Mouse (Mus musculus): Measurements from ENCODE around the gene Mical2. TPM values are rescaled to one million over a fixed set of nuclear protein-coding genes. Genes with fewer than 3 reads are reported as not detected.

The Mical2 gene
- polyA plus RNA-seq, 1 experiment: 4.8 TPM

- no peak for TF ChIP-seq POLR2A (IDR thresholded peaks at IDR 0.05; ENCODE audit: borderline replicate concordance, extremely low read depth, insufficient read depth, insufficient read length, poor library complexity, severe bottlenecking)
- no peak for TF ChIP-seq CTCF (IDR thresholded peaks at IDR 0.05; ENCODE audit: borderline replicate concordance, extremely low read depth, insufficient read depth, insufficient read length)
- no peak for DNase-seq (ENCODE audit: low read depth)
Observed at GRCm38 (mm10) chr7:112244683-112245082, 19.0 kb downstream of the Mical2 start.

DNA sequence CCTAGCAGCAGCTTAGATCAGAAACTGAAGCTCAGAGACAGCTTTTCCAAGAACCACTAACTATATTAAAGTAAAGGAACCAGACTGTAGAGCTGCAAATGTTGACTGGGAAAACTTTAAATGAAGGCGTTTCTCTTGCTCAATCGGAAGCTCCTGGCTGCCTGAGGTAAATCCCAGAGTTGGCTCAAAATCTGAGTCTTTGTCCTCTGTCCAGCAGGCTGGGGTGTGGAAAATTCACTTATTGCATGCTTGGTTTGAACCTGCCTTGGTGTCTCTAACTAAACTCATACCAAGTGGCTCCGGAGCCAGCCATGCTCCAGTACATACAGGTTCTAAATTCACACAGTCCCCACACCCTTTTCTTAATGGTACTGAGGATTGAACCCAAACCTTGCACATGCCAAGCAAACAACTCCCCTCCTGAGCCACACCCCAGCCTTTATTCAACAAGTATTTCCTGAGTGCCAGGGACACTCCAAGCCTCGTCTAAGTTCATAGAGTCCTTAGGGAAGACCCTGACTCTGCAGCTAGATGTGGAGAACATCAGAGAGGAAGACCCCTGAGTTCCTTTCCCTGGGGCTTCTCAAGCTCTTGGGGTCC, 20.3 kb downstream of the Mical2 start:
- DNase-seq (ENCODE audit: low read depth): no peak
- TF ChIP-seq POLR2A (IDR thresholded peaks at IDR 0.05; ENCODE audit: borderline replicate concordance, extremely low read depth, insufficient read depth, insufficient read length, poor library complexity, severe bottlenecking): no peak
- no peak for TF ChIP-seq CTCF (IDR thresholded peaks at IDR 0.05; ENCODE audit: borderline replicate concordance, extremely low read depth, insufficient read depth, insufficient read length)

GRCm38 (mm10) chr7:112246442-112246841, 20.8 kb downstream of the Mical2 start:
- TF ChIP-seq CTCF (IDR thresholded peaks at IDR 0.05; ENCODE audit: borderline replicate concordance, extremely low read depth, insufficient read depth, insufficient read length) (no peak), POLR2A (IDR thresholded peaks at IDR 0.05; ENCODE audit: borderline replicate concordance, extremely low read depth, insufficient read depth, insufficient read length, poor library complexity, severe bottlenecking) (no peak)
- DNase-seq (ENCODE audit: low read depth): no peak

- DNase-seq (ENCODE audit: low read depth): no peak
- no peak for TF ChIP-seq POLR2A (IDR thresholded peaks at IDR 0.05; ENCODE audit: borderline replicate concordance, extremely low read depth, insufficient read depth, insufficient read length, poor library complexity, severe bottlenecking)
- no peak for TF ChIP-seq CTCF (IDR thresholded peaks at IDR 0.05; ENCODE audit: borderline replicate concordance, extremely low read depth, insufficient read depth, insufficient read length)
Observed at GRCm38 (mm10) chr7:112247890-112248289, 22.2 kb downstream of the Mical2 start.

- peak; percentile 38 for DNase-seq (ENCODE audit: low read depth)
- TF ChIP-seq POLR2A (IDR thresholded peaks at IDR 0.05; ENCODE audit: borderline replicate concordance, extremely low read depth, insufficient read depth, insufficient read length, poor library complexity, severe bottlenecking) (no peak), CTCF (IDR thresholded peaks at IDR 0.05; ENCODE audit: borderline replicate concordance, extremely low read depth, insufficient read depth, insufficient read length) (no peak)
Observed at GRCm38 (mm10) chr7:112249476-112249875, 23.8 kb downstream of the Mical2 start.

- no peak for TF ChIP-seq POLR2A (IDR thresholded peaks at IDR 0.05; ENCODE audit: borderline replicate concordance, extremely low read depth, insufficient read depth, insufficient read length, poor library complexity, severe bottlenecking)
- TF ChIP-seq CTCF (IDR thresholded peaks at IDR 0.05; ENCODE audit: borderline replicate concordance, extremely low read depth, insufficient read depth, insufficient read length): no peak
- DNase-seq (ENCODE audit: low read depth): no peak
Observed at GRCm38 (mm10) chr7:112252065-112252464, 26.4 kb downstream of the Mical2 start.

- no peak for TF ChIP-seq POLR2A (IDR thresholded peaks at IDR 0.05; ENCODE audit: borderline replicate concordance, extremely low read depth, insufficient read depth, insufficient read length, poor library complexity, severe bottlenecking)
- TF ChIP-seq CTCF (IDR thresholded peaks at IDR 0.05; ENCODE audit: borderline replicate concordance, extremely low read depth, insufficient read depth, insufficient read length): no peak
Observed at GRCm38 (mm10) chr7:112254233-112254632, 28.6 kb downstream of the Mical2 start.

DNA sequence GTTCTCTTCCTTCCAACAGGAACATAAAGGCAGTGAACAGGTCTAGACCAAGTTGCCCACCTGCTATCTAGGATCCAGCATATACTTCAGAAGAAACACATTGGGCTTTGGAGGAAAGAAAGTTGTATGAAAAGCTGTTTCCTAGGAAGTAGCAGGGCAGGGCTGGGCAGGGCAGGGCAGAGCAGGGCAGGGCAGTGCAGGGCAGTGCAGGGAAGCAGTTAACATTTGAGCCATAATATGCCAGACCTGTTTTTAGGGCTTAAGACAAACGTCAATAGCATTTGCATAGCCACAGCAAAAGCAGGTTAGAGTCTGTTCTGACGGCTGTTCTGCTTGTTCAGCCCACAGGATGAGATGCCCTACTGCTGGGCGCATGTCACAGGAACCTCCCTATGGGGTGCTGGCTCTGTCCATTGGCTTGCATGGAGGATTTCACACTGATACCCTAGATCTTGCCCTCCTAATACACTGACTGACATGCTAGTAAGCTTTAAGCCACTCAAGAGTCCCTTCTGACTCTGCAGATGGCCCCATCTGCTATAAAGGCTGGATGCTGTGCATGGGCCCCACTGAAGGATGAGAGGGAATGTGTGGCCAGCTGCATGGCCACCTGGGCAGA, 29.7 kb downstream of the Mical2 start:
- DNase-seq (ENCODE audit: low read depth): no peak
- TF ChIP-seq POLR2A (IDR thresholded peaks at IDR 0.05; ENCODE audit: borderline replicate concordance, extremely low read depth, insufficient read depth, insufficient read length, poor library complexity, severe bottlenecking) (no peak), CTCF (IDR thresholded peaks at IDR 0.05; ENCODE audit: borderline replicate concordance, extremely low read depth, insufficient read depth, insufficient read length) (no peak)

More at GRCm38 (mm10) chr7:112254233-112254632, 28.6 kb downstream of the Mical2 start:
- DNase-seq (ENCODE audit: low read depth): no peak

GRCm38 (mm10) chr7:112258338-112258903, 32.8 kb downstream of the Mical2 start:
- DNase-seq (ENCODE audit: low read depth): no peak
- TF ChIP-seq POLR2A (IDR thresholded peaks at IDR 0.05; ENCODE audit: borderline replicate concordance, extremely low read depth, insufficient read depth, insufficient read length, poor library complexity, severe bottlenecking) (no peak), CTCF (IDR thresholded peaks at IDR 0.05; ENCODE audit: borderline replicate concordance, extremely low read depth, insufficient read depth, insufficient read length) (no peak)

DNA sequence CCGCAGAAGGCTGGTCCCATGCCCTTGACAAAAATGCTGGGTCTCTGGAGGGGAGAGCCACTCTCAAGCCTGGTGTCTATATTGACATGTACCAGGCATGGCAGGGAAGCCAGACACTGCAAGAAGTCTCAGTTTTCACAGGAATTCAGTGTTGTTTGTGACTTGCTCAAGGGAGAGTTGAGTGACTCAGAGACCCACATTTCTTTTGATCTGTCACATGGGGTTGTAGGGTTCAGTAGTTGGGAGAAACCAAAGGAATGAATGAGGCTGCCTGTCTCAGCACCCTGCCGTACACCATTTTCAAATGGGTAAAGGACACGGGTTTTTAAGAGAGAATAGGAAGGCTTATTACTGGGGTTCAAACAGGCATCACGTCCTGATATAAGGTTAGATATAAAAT, 33.6 kb downstream of the Mical2 start:
- no peak for TF ChIP-seq POLR2A (IDR thresholded peaks at IDR 0.05; ENCODE audit: borderline replicate concordance, extremely low read depth, insufficient read depth, insufficient read length, poor library complexity, severe bottlenecking)
- TF ChIP-seq CTCF (IDR thresholded peaks at IDR 0.05; ENCODE audit: borderline replicate concordance, extremely low read depth, insufficient read depth, insufficient read length): no peak
- DNase-seq (ENCODE audit: low read depth): no peak

DNA sequence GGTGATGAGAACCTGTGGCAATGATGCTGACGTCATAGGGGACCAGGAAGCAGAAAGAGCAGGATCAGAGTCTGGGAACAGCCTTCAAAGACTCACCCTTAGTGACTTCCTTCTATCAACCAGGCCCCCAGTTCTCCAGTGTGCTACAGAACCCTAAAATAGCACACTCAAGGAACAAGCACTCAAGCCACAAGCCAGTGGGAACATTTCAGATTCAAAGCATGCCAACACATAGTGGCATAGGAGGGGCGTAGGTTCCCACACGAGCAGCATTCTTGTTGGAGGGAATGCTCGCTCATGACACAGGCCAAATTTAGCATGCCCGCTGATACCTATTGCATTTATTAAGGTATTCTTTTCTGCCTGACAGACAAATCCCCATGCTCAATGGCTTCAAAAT, 35.5 kb downstream of the Mical2 start:
- DNase-seq (ENCODE audit: low read depth): no peak
- TF ChIP-seq CTCF (IDR thresholded peaks at IDR 0.05; ENCODE audit: borderline replicate concordance, extremely low read depth, insufficient read depth, insufficient read length) (no peak), POLR2A (IDR thresholded peaks at IDR 0.05; ENCODE audit: borderline replicate concordance, extremely low read depth, insufficient read depth, insufficient read length, poor library complexity, severe bottlenecking) (no peak)

- no peak for DNase-seq (ENCODE audit: low read depth)
- TF ChIP-seq POLR2A (IDR thresholded peaks at IDR 0.05; ENCODE audit: borderline replicate concordance, extremely low read depth, insufficient read depth, insufficient read length, poor library complexity, severe bottlenecking) (no peak), CTCF (IDR thresholded peaks at IDR 0.05; ENCODE audit: borderline replicate concordance, extremely low read depth, insufficient read depth, insufficient read length) (no peak)
Observed at GRCm38 (mm10) chr7:112267266-112267665, 41.6 kb downstream of the Mical2 start.

Measured in brain, embryonic 14.5 days (tissue).